8 mouse cellular contexts compared by ENCODE assay signal in the genomic region with DNA sequence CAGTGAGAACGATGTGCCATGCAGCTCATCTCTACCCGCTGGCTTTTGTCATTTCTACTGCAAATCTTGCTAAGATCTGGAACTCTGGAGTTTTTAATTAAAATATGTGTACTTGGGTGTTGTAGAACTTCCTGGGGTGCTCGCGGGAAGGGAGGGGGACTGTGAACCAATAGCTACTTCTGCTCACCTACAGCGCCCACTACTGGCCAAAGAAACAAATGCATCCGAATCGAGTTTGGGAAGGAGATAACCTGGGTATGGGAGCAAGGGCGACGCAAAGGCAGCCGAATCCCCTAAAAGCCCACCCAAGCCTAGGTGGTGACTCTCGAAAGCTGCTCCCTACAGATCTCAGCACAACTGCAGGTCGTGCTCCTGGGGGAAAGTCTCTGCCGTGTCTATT.
DNase-seq lines count a peak whose midpoint lies in the region; ATAC-seq and TF ChIP-seq lines count a peak whose summit lies in the region.

No protein-coding gene starts in this region.

- peak; percentile 41 for TF ChIP-seq CTCF in liver, adult 2 months (IDR thresholded peaks at IDR 0.05; ENCODE audit: low read depth, low read length)

- peak; percentile 51 for DNase-seq in embryo, embryonic 10.5 days (ENCODE audit: low spot score)
- no peak for DNase-seq in embryo, embryonic 10 days (ENCODE audit: low spot score)
- no peak for DNase-seq in liver, adult 2 months (ENCODE audit: extremely low read depth, low read depth, low spot score)
- peak; percentile 26 for DNase-seq in embryonic facial prominence, embryonic 10.5 days (ENCODE audit: low spot score)
- no peak for DNase-seq in forebrain, embryonic 10.5 days (ENCODE audit: extremely low spot score, low spot score)
- no peak for DNase-seq in spleen, adult 18-20 months

- H3K9me3 ChIP-seq in liver, embryonic 12.5 days (replicated peaks), result no peaks in the 10 kb centered on the region
- H3K9me3 ChIP-seq in embryonic facial prominence, embryonic 10.5 days, result no peaks in the 10 kb centered on the region
- no peaks in the 10 kb centered on the region for H3K9me3 ChIP-seq in midbrain, embryonic 13.5 days
- no peaks in the 10 kb centered on the region for H3K9me3 ChIP-seq in forebrain, embryonic 10.5 days

- H3K27ac ChIP-seq in liver, adult 2 months (replicated peaks; ENCODE audit: insufficient read depth, low read depth, low read length), result no peak overlapping the region
- H3K27ac ChIP-seq in liver, embryonic 12.5 days, result no peak overlapping the region
- H3K27ac ChIP-seq in embryonic facial prominence, embryonic 10.5 days (replicated peaks), result no peak overlapping the region
- H3K27ac ChIP-seq in midbrain, embryonic 13.5 days, result peak overlapping the region; percentile 71
- H3K27ac ChIP-seq in forebrain, embryonic 10.5 days, result no peak overlapping the region

- no peak overlapping the region for H3K4me2 ChIP-seq in liver, embryonic 12.5 days
- peak overlapping the region; percentile 25; the same call in 1 of the 2 replicates for H3K4me2 ChIP-seq in midbrain, embryonic 13.5 days (replicated peaks)

- ATAC-seq in liver, embryonic 12.5 days, result no peak
- peak; percentile 10; the same call in 1 of the 2 replicates for ATAC-seq in midbrain, embryonic 13.5 days

- H3K27me3 ChIP-seq in liver, adult 2 months (ENCODE audit: control insufficient read depth, insufficient read depth, low read length), result no peaks in the 10 kb centered on the region
- peaks cover 21% of the 10 kb centered on the region for H3K27me3 ChIP-seq in liver, embryonic 12.5 days (replicated peaks)
- H3K27me3 ChIP-seq in embryonic facial prominence, embryonic 10.5 days (replicated peaks; ENCODE audit: low read depth, poor library complexity, severe bottlenecking), result peaks cover 31% of the 10 kb centered on the region
- peaks cover 58% of the 10 kb centered on the region for H3K27me3 ChIP-seq in midbrain, embryonic 13.5 days
- peaks cover 28% of the 10 kb centered on the region for H3K27me3 ChIP-seq in forebrain, embryonic 10.5 days (ENCODE audit: poor library complexity, severe bottlenecking)

- no peak overlapping the region for H3K9ac ChIP-seq in liver, adult 2 months (ENCODE audit: low read depth, low read length)
- H3K9ac ChIP-seq in liver, embryonic 12.5 days, result no peak overlapping the region
- no peak overlapping the region for H3K9ac ChIP-seq in midbrain, embryonic 13.5 days (replicated peaks)

- WGBS in liver, adult 2 months, result 32% methylated on average over 13 of the region's 13 CpGs
- 35% methylated on average over 13 of the region's 13 CpGs for WGBS in liver, embryonic 12.5 days (ENCODE audit: insufficient replicate concordance)
- 51% methylated on average over 13 of the region's 13 CpGs for WGBS in embryonic facial prominence, embryonic 10.5 days
- 47% methylated on average over 13 of the region's 13 CpGs for whole genome bisulfite sequencing in midbrain, embryonic 13.5 days
- 44% methylated on average over 13 of the region's 13 CpGs for WGBS in forebrain, embryonic 10.5 days

- H3K36me3 ChIP-seq in liver, adult 2 months (ENCODE audit: control insufficient read depth, insufficient read depth, low read length), result no peaks in the 10 kb centered on the region
- no peaks in the 10 kb centered on the region for H3K36me3 ChIP-seq in liver, embryonic 12.5 days
- H3K36me3 ChIP-seq in embryonic facial prominence, embryonic 10.5 days (replicated peaks), result no peaks in the 10 kb centered on the region
- H3K36me3 ChIP-seq in midbrain, embryonic 13.5 days, result no peaks in the 10 kb centered on the region
- H3K36me3 ChIP-seq in forebrain, embryonic 10.5 days (replicated peaks), result no peaks in the 10 kb centered on the region

- no peaks in the 10 kb centered on the region for H3K79me2 ChIP-seq in liver, adult 2 months (ENCODE audit: control insufficient read depth, insufficient read depth, low read length)

- H3K4me3 ChIP-seq in liver, adult 2 months (ENCODE audit: insufficient read depth, low read depth, low read length), result no peak overlapping the region
- H3K4me3 ChIP-seq in liver, embryonic 12.5 days, result no peak overlapping the region
- no peak overlapping the region for H3K4me3 ChIP-seq in embryonic facial prominence, embryonic 10.5 days
- no peak overlapping the region for H3K4me3 ChIP-seq in midbrain, embryonic 13.5 days (replicated peaks)
- H3K4me3 ChIP-seq in forebrain, embryonic 10.5 days, result no peak overlapping the region

- TF ChIP-seq POLR2A in liver, adult 2 months (IDR thresholded peaks at IDR 0.05; ENCODE audit: extremely low read depth, insufficient read depth, low read length), result no peak

- H3K4me1 ChIP-seq in liver, adult 2 months (ENCODE audit: control insufficient read depth, insufficient read depth, low read length), result no peaks in the 10 kb centered on the region
- no peaks in the 10 kb centered on the region for H3K4me1 ChIP-seq in liver, embryonic 12.5 days
- peaks cover 12% of the 10 kb centered on the region; the same call in 1 of the 2 replicates for H3K4me1 ChIP-seq in embryonic facial prominence, embryonic 10.5 days
- H3K4me1 ChIP-seq in midbrain, embryonic 13.5 days (replicated peaks), result peaks cover 12% of the 10 kb centered on the region
- peaks cover 26% of the 10 kb centered on the region for H3K4me1 ChIP-seq in forebrain, embryonic 10.5 days

Comparison
In these comparisons a context has a peak if more than half of its experiments do, and no peak if none do; other contexts are left out.
1. DNase-seq: peak in embryo, embryonic 10.5 days (single experiment) and embryonic facial prominence, embryonic 10.5 days (single experiment); none in embryo, embryonic 10 days (single experiment), liver, adult 2 months (single experiment), forebrain, embryonic 10.5 days (single experiment) and spleen, adult 18-20 months (0 of 2).